Mouse (Mus musculus): ENCODE results near the gene Sec61a1. TPM values are rescaled to one million over a fixed set of nuclear protein-coding genes. Genes with fewer than 3 reads are reported as not detected.
A peak's percentile ranks its signal among the peaks of the same experiment; 100 is the strongest.

Gene Sec61a1
- polyA plus RNA-seq, 1 experiment from 2014 or later: 176 TPM

- Histone ChIP-seq H3K36me3 (peaks cover 65% of the 10 kb centered on the region), H3K4me3 (replicated peaks) (no peak overlapping the region), H3K4me1 (replicated peaks) (peaks cover 30% of the 10 kb centered on the region)
Measured at GRCm38 (mm10) chr6:88514546-88514945, 4.2 kb downstream of the Sec61a1 start.

GRCm38 (mm10) chr6:88513984-88514383 is 4.7 kb downstream of the Sec61a1 start:
- H3K4me2 ChIP-seq (replicated peaks): no peak overlapping the region
- no peak overlapping the region for H3K4me3 ChIP-seq (replicated peaks)
- no peaks in the 10 kb centered on the region for H3K9me3 ChIP-seq
- H3K36me3 ChIP-seq: peaks cover 70% of the 10 kb centered on the region
- 95% methylated on average over 8 of the region's 8 CpGs for WGBS
- no peak for ATAC-seq
- H3K4me1 ChIP-seq (replicated peaks): peaks cover 26% of the 10 kb centered on the region
- no peak overlapping the region for H3K9ac ChIP-seq (replicated peaks)
- H3K27ac ChIP-seq: no peak overlapping the region
- no peaks in the 10 kb centered on the region for H3K27me3 ChIP-seq

More at GRCm38 (mm10) chr6:88514546-88514945, 4.2 kb downstream of the Sec61a1 start:
- no peaks in the 10 kb centered on the region for H3K9me3 ChIP-seq
- WGBS: 88% methylated on average over 4 of the region's 4 CpGs
- no peaks in the 10 kb centered on the region for H3K27me3 ChIP-seq
- no peak overlapping the region for H3K27ac ChIP-seq
- no peak for ATAC-seq
- H3K9ac ChIP-seq (replicated peaks): 0 out of 2 replicates have a peak overlapping the region, but pooled peaks have one; percentile 19
- H3K4me2 ChIP-seq (replicated peaks): no peak overlapping the region

GRCm38 (mm10) chr6:88503044-88503443 is 15.7 kb downstream of the Sec61a1 start:
- Histone ChIP-seq H3K27ac (no peak overlapping the region), H3K27me3 (no peaks in the 10 kb centered on the region), H3K9ac (replicated peaks) (no peak overlapping the region), H3K4me3 (replicated peaks) (no peak overlapping the region), H3K4me2 (replicated peaks) (no peak overlapping the region), H3K9me3 (no peaks in the 10 kb centered on the region), H3K4me1 (replicated peaks) (peaks cover 9% of the 10 kb centered on the region), H3K36me3 (peaks cover 66% of the 10 kb centered on the region)
- WGBS: 95% methylated on average over 4 of the region's 4 CpGs
- no peak for ATAC-seq

GRCm38 (mm10) chr6:88502030-88502970 is 16.4 kb downstream of the Sec61a1 start:
- H3K9me3 ChIP-seq: no peaks in the 10 kb centered on the region
- no peaks in the 10 kb centered on the region for H3K27me3 ChIP-seq
- no peak overlapping the region for H3K27ac ChIP-seq
- H3K4me3 ChIP-seq (replicated peaks): no peak overlapping the region
- ATAC-seq: no peak
- H3K4me1 ChIP-seq (replicated peaks): peaks cover 9% of the 10 kb centered on the region
- WGBS: 83% methylated on average over 13 of the region's 13 CpGs
- H3K36me3 ChIP-seq: peaks cover 66% of the 10 kb centered on the region
- H3K9ac ChIP-seq (replicated peaks): no peak overlapping the region
- H3K4me2 ChIP-seq (replicated peaks): no peak overlapping the region

GRCm38 (mm10) chr6:88500405-88500767 is 18.3 kb downstream of the Sec61a1 start:
- Histone ChIP-seq H3K4me2 (replicated peaks) (peak overlapping the region; percentile 85), H3K27ac (no peak overlapping the region), H3K4me1 (replicated peaks) (peaks cover 9% of the 10 kb centered on the region), H3K36me3 (peaks cover 58% of the 10 kb centered on the region), H3K9me3 (no peaks in the 10 kb centered on the region), H3K9ac (replicated peaks) (peak overlapping the region; percentile 81), H3K27me3 (no peaks in the 10 kb centered on the region), H3K4me3 (replicated peaks) (peak overlapping the region; percentile 51)
- ATAC-seq: peak; percentile 53
- WGBS: 13% methylated on average over 3 of the region's 3 CpGs

- Histone ChIP-seq H3K9ac (replicated peaks) (peak overlapping the region; percentile 81), H3K27ac (peak overlapping the region; percentile 57), H3K27me3 (no peaks in the 10 kb centered on the region), H3K4me1 (replicated peaks) (peaks cover 9% of the 10 kb centered on the region), H3K36me3 (peaks cover 52% of the 10 kb centered on the region), H3K4me3 (replicated peaks) (peak overlapping the region; percentile 51), H3K9me3 (no peaks in the 10 kb centered on the region), H3K4me2 (replicated peaks) (peak overlapping the region; percentile 85)
- 2% methylated on average over 76 of the region's 76 CpGs for WGBS
- peak; percentile 93 for ATAC-seq
Measured at GRCm38 (mm10) chr6:88499481-88500404, 19.0 kb downstream of the Sec61a1 start.

GRCm38 (mm10) chr6:88493712-88494111 is 25.0 kb downstream of the Sec61a1 start:
- WGBS: 93% methylated on average over 6 of the region's 6 CpGs
- ATAC-seq: no peak
- no peaks in the 10 kb centered on the region for H3K27me3 ChIP-seq
- H3K4me1 ChIP-seq (replicated peaks): no peaks in the 10 kb centered on the region
- no peaks in the 10 kb centered on the region for H3K9me3 ChIP-seq
- H3K4me3 ChIP-seq (replicated peaks): no peak overlapping the region
- no peak overlapping the region for H3K27ac ChIP-seq
- H3K4me2 ChIP-seq (replicated peaks): no peak overlapping the region
- no peak overlapping the region for H3K9ac ChIP-seq (replicated peaks)
- H3K36me3 ChIP-seq: peaks cover 61% of the 10 kb centered on the region

- 0 out of 2 replicates have a peak, but pooled peaks have one; percentile 43 for ATAC-seq
- Histone ChIP-seq H3K36me3 (peaks cover 67% of the 10 kb centered on the region), H3K9me3 (no peaks in the 10 kb centered on the region), H3K4me3 (replicated peaks) (no peak overlapping the region), H3K4me1 (replicated peaks) (no peaks in the 10 kb centered on the region), H3K27me3 (no peaks in the 10 kb centered on the region), H3K27ac (no peak overlapping the region), H3K9ac (replicated peaks) (no peak overlapping the region), H3K4me2 (replicated peaks) (no peak overlapping the region)
- WGBS: 92% methylated on average over 12 of the region's 12 CpGs
Measured at GRCm38 (mm10) chr6:88490629-88491354, 27.9 kb downstream of the Sec61a1 start.

GRCm38 (mm10) chr6:88489834-88490233 is 28.9 kb downstream of the Sec61a1 start:
- no peak overlapping the region for H3K27ac ChIP-seq
- 90% methylated on average over 6 of the region's 6 CpGs for WGBS
- ATAC-seq: no peak
- no peak overlapping the region for H3K4me3 ChIP-seq (replicated peaks)
- no peaks in the 10 kb centered on the region for H3K27me3 ChIP-seq
- H3K36me3 ChIP-seq: peaks cover 76% of the 10 kb centered on the region
- no peaks in the 10 kb centered on the region for H3K9me3 ChIP-seq
- H3K9ac ChIP-seq (replicated peaks): no peak overlapping the region
- H3K4me1 ChIP-seq (replicated peaks): no peaks in the 10 kb centered on the region
- no peak overlapping the region for H3K4me2 ChIP-seq (replicated peaks)

- Histone ChIP-seq H3K4me3 (replicated peaks) (no peak overlapping the region), H3K27ac (no peak overlapping the region), H3K36me3 (peaks cover 84% of the 10 kb centered on the region), H3K4me2 (replicated peaks) (no peak overlapping the region), H3K9me3 (no peaks in the 10 kb centered on the region), H3K9ac (replicated peaks) (no peak overlapping the region), H3K27me3 (no peaks in the 10 kb centered on the region), H3K4me1 (replicated peaks) (no peaks in the 10 kb centered on the region)
- WGBS: 95% methylated on average over 7 of the region's 7 CpGs
- ATAC-seq: no peak
Measured at GRCm38 (mm10) chr6:88489026-88489425, 29.7 kb downstream of the Sec61a1 start.

GRCm38 (mm10) chr6:88486893-88487292 is 31.8 kb downstream of the Sec61a1 start:
- Histone ChIP-seq H3K27ac (no peak overlapping the region), H3K36me3 (peaks cover 87% of the 10 kb centered on the region), H3K27me3 (no peaks in the 10 kb centered on the region), H3K4me3 (replicated peaks) (no peak overlapping the region), H3K4me1 (replicated peaks) (no peaks in the 10 kb centered on the region), H3K9me3 (no peaks in the 10 kb centered on the region), H3K4me2 (replicated peaks) (no peak overlapping the region), H3K9ac (replicated peaks) (no peak overlapping the region)
- peak; percentile 55; the same call in 1 of the 2 replicates for ATAC-seq
- whole genome bisulfite sequencing: 90% methylated on average over 8 of the region's 8 CpGs

All from midbrain, embryonic 13.5 days (tissue).